Mouse (Mus musculus): Measurements from ENCODE around the gene Ubap1. TPM values are rescaled to one million over a fixed set of nuclear protein-coding genes. Genes with fewer than 3 reads are reported as not detected.

The Ubap1 gene
- polyA plus RNA-seq, 1 experiment = 7.0 TPM

DNA sequence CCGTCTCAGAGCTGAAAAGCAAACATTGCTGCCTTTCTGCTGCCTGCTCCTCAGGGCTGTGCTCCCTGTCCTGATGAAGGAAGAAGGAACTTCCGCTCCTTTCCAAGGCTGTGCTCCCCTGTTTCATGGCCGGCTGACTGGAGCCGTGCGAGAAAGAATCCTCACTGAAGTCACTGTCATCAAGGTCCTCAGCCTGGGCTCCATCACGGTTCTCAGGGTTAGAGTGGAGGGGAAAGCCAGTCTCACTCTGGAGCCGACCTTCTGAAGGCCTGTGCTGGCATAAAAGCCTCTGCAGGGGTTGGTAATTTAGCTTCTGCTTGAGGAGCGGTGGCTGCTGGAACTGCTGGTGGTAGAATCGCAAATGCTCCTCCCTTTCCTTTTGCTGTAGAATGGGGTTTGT is 45.9 kb downstream of the Ubap1 start:
- H3K4me3 ChIP-seq (replicated peaks) = no peak overlapping the region
- TF ChIP-seq TAL1 (IDR thresholded peaks at IDR 0.05; ENCODE audit: low read length) (no peak), GATA1 (IDR thresholded peaks at IDR 0.05; ENCODE audit: low read length) (no peak)
- H3K4me1 ChIP-seq (ENCODE audit: control insufficient read depth) = peaks cover 12% of the 10 kb centered on the region
- peaks cover 96% of the 10 kb centered on the region for H3K36me3 ChIP-seq (ENCODE audit: control insufficient read depth)
- no peaks in the 10 kb centered on the region for H3K9me3 ChIP-seq (ENCODE audit: control insufficient read depth, low read length)
- no peaks in the 10 kb centered on the region for H3K27me3 ChIP-seq (ENCODE audit: control insufficient read depth)

DNA sequence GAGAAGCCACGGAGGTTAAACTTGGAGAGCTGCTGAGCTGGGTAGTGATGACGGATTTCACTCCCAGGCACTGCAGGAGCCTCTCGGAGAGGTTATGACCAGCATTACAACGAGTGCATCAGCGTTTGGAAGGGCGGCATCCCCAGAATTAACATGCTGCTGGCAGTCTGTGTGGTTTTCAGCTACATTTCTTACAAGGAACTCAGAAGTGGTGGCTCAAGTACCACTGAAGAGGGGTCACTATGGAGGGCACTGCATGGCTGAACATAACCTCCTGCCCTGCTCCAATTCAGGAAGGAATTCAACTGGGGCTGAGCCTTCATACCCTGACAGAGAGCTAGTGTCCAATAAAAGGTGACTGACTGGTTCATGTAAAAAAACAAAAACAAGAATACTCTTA is 49.6 kb downstream of the Ubap1 start:
- Histone ChIP-seq H3K9me3 (ENCODE audit: control insufficient read depth, low read length) (no peaks in the 10 kb centered on the region), H3K4me3 (replicated peaks) (no peak overlapping the region), H3K27me3 (ENCODE audit: control insufficient read depth) (no peaks in the 10 kb centered on the region), H3K36me3 (ENCODE audit: control insufficient read depth) (peaks cover 96% of the 10 kb centered on the region), H3K4me1 (ENCODE audit: control insufficient read depth) (peaks cover 2% of the 10 kb centered on the region; the same call in 1 of the 2 replicates)
- TF ChIP-seq TAL1 (IDR thresholded peaks at IDR 0.05; ENCODE audit: low read length) (no peak), GATA1 (IDR thresholded peaks at IDR 0.05; ENCODE audit: low read length) (no peak)

DNA sequence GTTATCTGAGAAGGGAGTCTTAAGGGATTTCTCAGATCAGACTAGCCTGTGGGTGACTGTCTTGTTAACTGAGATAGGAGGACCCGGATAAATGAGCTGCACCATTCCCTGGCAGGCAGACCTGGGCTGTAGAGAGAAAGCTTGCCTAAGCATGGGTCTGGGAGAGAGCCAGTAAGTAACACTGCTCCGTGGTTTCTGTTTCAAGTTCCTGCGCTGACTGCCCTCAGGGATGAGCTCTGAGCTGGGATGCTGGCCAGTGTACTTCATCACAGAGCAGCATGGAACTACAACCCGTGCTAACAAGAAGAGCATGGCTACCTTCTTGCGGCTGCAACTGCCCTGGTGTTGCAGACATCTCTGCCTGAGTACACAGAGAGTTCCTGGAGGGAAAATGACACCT is 51.1 kb downstream of the Ubap1 start:
- Histone ChIP-seq H3K27me3 (ENCODE audit: control insufficient read depth) (no peaks in the 10 kb centered on the region), H3K36me3 (ENCODE audit: control insufficient read depth) (peaks cover 96% of the 10 kb centered on the region), H3K9me3 (ENCODE audit: control insufficient read depth, low read length) (no peaks in the 10 kb centered on the region), H3K4me3 (replicated peaks) (no peak overlapping the region), H3K4me1 (ENCODE audit: control insufficient read depth) (peaks cover 2% of the 10 kb centered on the region; the same call in 1 of the 2 replicates)
- TF ChIP-seq GATA1 (IDR thresholded peaks at IDR 0.05; ENCODE audit: low read length) (no peak), TAL1 (IDR thresholded peaks at IDR 0.05; ENCODE audit: low read length) (no peak)

DNA sequence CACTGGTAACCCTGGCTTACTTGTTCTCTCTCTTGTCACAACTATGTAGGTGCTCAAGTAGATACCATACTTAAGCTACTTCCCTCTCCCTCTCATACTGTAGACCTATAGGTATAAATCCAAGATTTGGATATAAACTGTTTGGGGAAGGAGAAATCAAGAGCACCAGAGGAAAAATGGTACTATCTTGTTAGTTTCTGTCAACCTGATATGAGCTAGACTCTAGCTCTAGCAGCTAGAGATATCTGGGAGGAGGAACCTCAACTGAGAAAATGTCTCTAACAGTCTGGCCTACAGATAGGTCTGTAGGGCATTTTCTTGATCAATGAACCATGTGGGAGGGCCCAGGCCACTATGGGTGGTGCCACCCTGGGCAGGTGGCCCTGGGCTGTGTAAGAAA is 52.4 kb downstream of the Ubap1 start:
- Histone ChIP-seq H3K4me3 (replicated peaks) (no peak overlapping the region), H3K36me3 (ENCODE audit: control insufficient read depth) (peaks cover 91% of the 10 kb centered on the region), H3K9me3 (ENCODE audit: control insufficient read depth, low read length) (no peaks in the 10 kb centered on the region), H3K27me3 (ENCODE audit: control insufficient read depth) (no peaks in the 10 kb centered on the region), H3K4me1 (ENCODE audit: control insufficient read depth) (peaks cover 2% of the 10 kb centered on the region; the same call in 1 of the 2 replicates)
- TF ChIP-seq TAL1 (IDR thresholded peaks at IDR 0.05; ENCODE audit: low read length) (no peak), GATA1 (IDR thresholded peaks at IDR 0.05; ENCODE audit: low read length) (no peak)

- Histone ChIP-seq H3K27me3 (ENCODE audit: control insufficient read depth) (no peaks in the 10 kb centered on the region), H3K9me3 (ENCODE audit: control insufficient read depth, low read length) (no peaks in the 10 kb centered on the region), H3K4me1 (ENCODE audit: control insufficient read depth) (peaks cover 2% of the 10 kb centered on the region; the same call in 1 of the 2 replicates), H3K36me3 (ENCODE audit: control insufficient read depth) (peaks cover 92% of the 10 kb centered on the region), H3K4me3 (replicated peaks) (no peak overlapping the region)
- TF ChIP-seq GATA1 (IDR thresholded peaks at IDR 0.05; ENCODE audit: low read length) (no peak), TAL1 (IDR thresholded peaks at IDR 0.05; ENCODE audit: low read length) (no peak)
Measured at GRCm38 (mm10) chr4:41401573-41401972, 52.8 kb downstream of the Ubap1 start.

GRCm38 (mm10) chr4:41406597-41406996 is 57.8 kb downstream of the Ubap1 start:
- Histone ChIP-seq H3K4me3 (replicated peaks) (no peak overlapping the region), H3K9me3 (ENCODE audit: control insufficient read depth, low read length) (no peaks in the 10 kb centered on the region), H3K36me3 (ENCODE audit: control insufficient read depth) (peaks cover 84% of the 10 kb centered on the region), H3K27me3 (ENCODE audit: control insufficient read depth) (no peaks in the 10 kb centered on the region), H3K4me1 (ENCODE audit: control insufficient read depth) (peaks cover 3% of the 10 kb centered on the region)
- TF ChIP-seq GATA1 (IDR thresholded peaks at IDR 0.05; ENCODE audit: low read length) = no peak
- TF ChIP-seq TAL1 (IDR thresholded peaks at IDR 0.05; ENCODE audit: low read length) = no peak

DNA sequence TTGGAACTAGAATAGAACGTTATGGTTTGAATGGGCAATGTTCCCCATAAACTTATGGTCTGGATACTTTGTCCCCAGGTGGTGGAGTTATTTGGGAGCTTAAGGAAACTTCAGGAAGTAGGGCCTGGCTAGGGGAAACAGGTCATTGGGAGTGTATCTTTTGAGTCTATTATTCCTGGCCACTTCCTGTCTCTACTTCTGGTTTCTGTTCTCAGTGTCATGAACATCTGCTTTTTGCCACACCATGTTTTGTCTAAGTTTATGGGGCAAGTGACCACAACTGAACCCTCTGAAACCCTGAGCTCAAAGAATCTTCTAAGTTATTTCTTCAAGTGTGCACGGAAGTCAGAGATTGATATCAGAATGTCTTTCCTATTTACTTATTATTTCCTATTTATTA is 58.6 kb downstream of the Ubap1 start:
- Histone ChIP-seq H3K9me3 (ENCODE audit: control insufficient read depth, low read length) (no peaks in the 10 kb centered on the region), H3K4me3 (replicated peaks) (no peak overlapping the region), H3K4me1 (ENCODE audit: control insufficient read depth) (peaks cover 3% of the 10 kb centered on the region), H3K27me3 (ENCODE audit: control insufficient read depth) (no peaks in the 10 kb centered on the region), H3K36me3 (ENCODE audit: control insufficient read depth) (peaks cover 83% of the 10 kb centered on the region)
- TF ChIP-seq GATA1 (IDR thresholded peaks at IDR 0.05; ENCODE audit: low read length) (no peak), TAL1 (IDR thresholded peaks at IDR 0.05; ENCODE audit: low read length) (no peak)

GRCm38 (mm10) chr4:41409341-41409740 is 60.5 kb downstream of the Ubap1 start:
- Histone ChIP-seq H3K36me3 (ENCODE audit: control insufficient read depth) (peaks cover 75% of the 10 kb centered on the region), H3K4me1 (ENCODE audit: control insufficient read depth) (peaks cover 3% of the 10 kb centered on the region), H3K4me3 (replicated peaks) (no peak overlapping the region), H3K9me3 (ENCODE audit: control insufficient read depth, low read length) (no peaks in the 10 kb centered on the region), H3K27me3 (ENCODE audit: control insufficient read depth) (no peaks in the 10 kb centered on the region)
- TF ChIP-seq GATA1 (IDR thresholded peaks at IDR 0.05; ENCODE audit: low read length) (no peak), TAL1 (IDR thresholded peaks at IDR 0.05; ENCODE audit: low read length) (no peak)

DNA sequence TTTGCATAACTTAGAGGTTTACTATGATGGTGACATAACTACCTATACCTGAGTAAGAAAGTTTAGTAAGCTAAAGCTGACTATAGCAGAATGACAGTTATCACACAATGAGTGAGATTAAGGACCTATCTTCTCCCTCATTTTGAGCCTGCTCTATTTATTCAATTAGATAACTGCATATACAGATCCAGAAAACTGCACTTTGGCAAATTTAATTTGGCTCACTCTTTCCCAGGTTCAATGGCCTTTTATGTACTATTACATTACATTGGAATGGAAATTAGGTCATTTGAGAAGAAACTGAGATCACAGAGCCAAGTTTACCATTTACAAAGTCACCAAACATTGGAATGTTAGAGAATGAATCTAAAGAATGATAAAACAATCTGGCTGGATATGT is 68.2 kb downstream of the Ubap1 start:
- H3K4me1 ChIP-seq (ENCODE audit: control insufficient read depth) = no peaks in the 10 kb centered on the region
- no peaks in the 10 kb centered on the region for H3K9me3 ChIP-seq (ENCODE audit: control insufficient read depth, low read length)
- TF ChIP-seq TAL1 (IDR thresholded peaks at IDR 0.05; ENCODE audit: low read length) (no peak), GATA1 (IDR thresholded peaks at IDR 0.05; ENCODE audit: low read length) (no peak)
- H3K4me3 ChIP-seq (replicated peaks) = no peak overlapping the region
- H3K27me3 ChIP-seq (ENCODE audit: control insufficient read depth) = no peaks in the 10 kb centered on the region
- peaks cover 53% of the 10 kb centered on the region for H3K36me3 ChIP-seq (ENCODE audit: control insufficient read depth)

DNA sequence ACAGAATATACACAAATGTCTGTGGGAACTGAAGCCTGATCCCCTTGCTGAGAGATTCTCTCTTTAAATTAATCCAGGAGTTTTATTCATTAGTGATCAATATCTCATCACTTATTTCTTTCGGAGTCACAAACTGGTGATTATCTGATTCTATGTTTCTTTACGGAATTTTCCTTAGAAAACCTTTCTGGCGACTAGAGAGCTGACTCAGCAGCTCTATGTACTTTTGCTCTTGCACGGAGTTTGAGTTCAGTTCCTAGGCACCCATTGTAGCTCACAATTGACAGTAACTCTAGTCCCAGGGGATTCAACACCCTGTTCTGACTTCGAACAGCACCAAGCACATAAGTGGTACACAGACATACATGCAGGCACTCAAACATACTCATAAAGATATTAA is 90.1 kb downstream of the Ubap1 start:
- Histone ChIP-seq H3K27me3 (ENCODE audit: control insufficient read depth) (no peaks in the 10 kb centered on the region), H3K4me1 (ENCODE audit: control insufficient read depth) (peaks cover 11% of the 10 kb centered on the region), H3K36me3 (ENCODE audit: control insufficient read depth) (peaks cover 55% of the 10 kb centered on the region), H3K4me3 (replicated peaks) (no peak overlapping the region), H3K9me3 (ENCODE audit: control insufficient read depth, low read length) (no peaks in the 10 kb centered on the region)
- no peak for TF ChIP-seq TAL1 (IDR thresholded peaks at IDR 0.05; ENCODE audit: low read length)
- TF ChIP-seq GATA1 (IDR thresholded peaks at IDR 0.05; ENCODE audit: low read length) = no peak

Other genes with a start within 250 kb of the Ubap1 start
- 1.3 and 1.6 TPM in 2 replicates for gene Nol6, start 224.5 kb upstream of the Ubap1 start, polyA plus RNA-seq (2012)
- gene Ube2r2, start 213.3 kb upstream of the Ubap1 start, polyA plus RNA-seq (2012) = 15.9 and 16.5 TPM in 2 replicates
- 60.5 and 63.9 TPM in 2 replicates for gene Ubap2, start 73.9 kb upstream of the Ubap1 start, polyA plus RNA-seq (2012)
- gene Dcaf12, start 34.1 kb upstream of the Ubap1 start, polyA plus RNA-seq (2012) = 14.1 and 15.2 TPM in 2 replicates
- gene Kif24, start 115.9 kb downstream of the Ubap1 start, polyA plus RNA-seq (2012) = 0.38 and 1.3 TPM in 2 replicates
- 0.55 and 1.5 TPM in 2 replicates for gene Nudt2, start 116.2 kb downstream of the Ubap1 start, polyA plus RNA-seq (2012)
- not detected in 2 replicates for gene AI464131, start 154.1 kb downstream of the Ubap1 start, polyA plus RNA-seq (2012)
- 0.11 TPM in 1 of 2 replicates, not detected in the other for gene 1110017D15Rik, start 168.3 kb downstream of the Ubap1 start, polyA plus RNA-seq (2012)
- 0.14 and 0.16 TPM in 2 replicates for gene Fam219a, start 220.5 kb downstream of the Ubap1 start, polyA plus RNA-seq (2012)
- gene Dnaic1, start 220.8 kb downstream of the Ubap1 start, polyA plus RNA-seq (2012) = not detected in 2 replicates

Measured in erythroblast, embryonic 14.5 days (primary cell).